Mouse (Mus musculus) cerebellum, adult 8-10 months (tissue): ENCODE data around the gene Dnm3.
"Not testable (repeated sequence)": the region's sequence is repeated elsewhere in the genome, so short reads cannot be mapped to it uniquely, and the experiment has no call there.

Experiments
- DNase-seq: peaks from one replicate; pipeline ENCODE4 v3.0.0; 2022

Dnm3 gene

GRCm38 (mm10) chr1:162425930-162426478 is 51.8 kb downstream of the Dnm3 start:
- no peak for DNase-seq

GRCm38 (mm10) chr1:162422826-162423225 is 55.0 kb downstream of the Dnm3 start:
- DNase-seq, result no peak

- DNase-seq, result no peak
Observed at GRCm38 (mm10) chr1:162413791-162414190, 64.0 kb downstream of the Dnm3 start.

- no peak for DNase-seq
Observed at GRCm38 (mm10) chr1:162412787-162413429, 64.9 kb downstream of the Dnm3 start.

- no peak for DNase-seq
Observed at GRCm38 (mm10) chr1:162410207-162410965, 67.4 kb downstream of the Dnm3 start.

- no peak for DNase-seq
Observed at GRCm38 (mm10) chr1:162394549-162394948, 83.3 kb downstream of the Dnm3 start.

GRCm38 (mm10) chr1:162388442-162389165 is 89.2 kb downstream of the Dnm3 start:
- no peak for DNase-seq

- DNase-seq, result not testable (repeated sequence)
Observed at GRCm38 (mm10) chr1:162373068-162373467, 104.8 kb downstream of the Dnm3 start.

GRCm38 (mm10) chr1:162369726-162370125 is 108.1 kb downstream of the Dnm3 start:
- no peak for DNase-seq

GRCm38 (mm10) chr1:162361978-162362377 is 115.9 kb downstream of the Dnm3 start:
- peak; percentile 33 for DNase-seq

GRCm38 (mm10) chr1:162359270-162359669 is 118.6 kb downstream of the Dnm3 start:
- peak; percentile 68 for DNase-seq

- peak; percentile 53 for DNase-seq
Observed at GRCm38 (mm10) chr1:162358036-162358435, 119.8 kb downstream of the Dnm3 start.

- no peak for DNase-seq
Observed at GRCm38 (mm10) chr1:162356481-162356880, 121.4 kb downstream of the Dnm3 start.

GRCm38 (mm10) chr1:162354780-162355179 is 123.1 kb downstream of the Dnm3 start:
- DNase-seq, result no peak

GRCm38 (mm10) chr1:162353831-162354230 is 124.0 kb downstream of the Dnm3 start:
- DNase-seq, result no peak

- DNase-seq, result peak; percentile 33
Observed at GRCm38 (mm10) chr1:162349306-162349705, 128.5 kb downstream of the Dnm3 start.

- no peak for DNase-seq
Observed at GRCm38 (mm10) chr1:162346456-162347011, 131.3 kb downstream of the Dnm3 start.

GRCm38 (mm10) chr1:162337170-162337569 is 140.7 kb downstream of the Dnm3 start:
- no peak for DNase-seq

GRCm38 (mm10) chr1:162336640-162337039 is 141.2 kb downstream of the Dnm3 start:
- DNase-seq, result no peak

- DNase-seq, result no peak
Observed at GRCm38 (mm10) chr1:162336224-162336623, 141.6 kb downstream of the Dnm3 start.

- DNase-seq, result no peak
Observed at GRCm38 (mm10) chr1:162328673-162329072, 149.2 kb downstream of the Dnm3 start.

GRCm38 (mm10) chr1:162327631-162328030 is 150.2 kb downstream of the Dnm3 start:
- DNase-seq, result no peak

- no peak for DNase-seq
Observed at GRCm38 (mm10) chr1:162324412-162324811, 153.4 kb downstream of the Dnm3 start.
